Mouse (Mus musculus) hematopoietic stem cell, adult 5-6 weeks (primary cell): ENCODE results near the gene Ppdpf. TPM values are rescaled to one million over a fixed set of nuclear protein-coding genes. Genes with fewer than 3 reads are reported as not detected.

Source experiments
- ATAC-seq, 2 experiments: fragments of 125-278 bp in 1 of 2; replicated peaks in 1 of 2; 2 replicates each; pipeline ENCODE4 v1.8.0; 2016 to 2017; ENCODE audit warnings: inconsistent platforms in 2 of 2, mild to moderate bottlenecking in 2 of 2, moderate number of reproducible peaks in 2 of 2, low read depth in 1 of 2, moderate TSS enrichment in 1 of 2; ENCODE audit not compliant: low FRiP score in 2 of 2, poor library complexity in 2 of 2, severe bottlenecking in 2 of 2, insufficient read depth in 1 of 2, low TSS enrichment in 1 of 2
- total RNA-seq: library from RNA; stranded (forward); fragments of 172-1452, 232-1000 nt; gene quantifications from 2 replicates; pipeline ENCODE4 v1.2.3, GENCODE M21; 2017

Ppdpf gene
- total RNA-seq, 1 experiment from 2014 or later, result 168 TPM

DNA sequence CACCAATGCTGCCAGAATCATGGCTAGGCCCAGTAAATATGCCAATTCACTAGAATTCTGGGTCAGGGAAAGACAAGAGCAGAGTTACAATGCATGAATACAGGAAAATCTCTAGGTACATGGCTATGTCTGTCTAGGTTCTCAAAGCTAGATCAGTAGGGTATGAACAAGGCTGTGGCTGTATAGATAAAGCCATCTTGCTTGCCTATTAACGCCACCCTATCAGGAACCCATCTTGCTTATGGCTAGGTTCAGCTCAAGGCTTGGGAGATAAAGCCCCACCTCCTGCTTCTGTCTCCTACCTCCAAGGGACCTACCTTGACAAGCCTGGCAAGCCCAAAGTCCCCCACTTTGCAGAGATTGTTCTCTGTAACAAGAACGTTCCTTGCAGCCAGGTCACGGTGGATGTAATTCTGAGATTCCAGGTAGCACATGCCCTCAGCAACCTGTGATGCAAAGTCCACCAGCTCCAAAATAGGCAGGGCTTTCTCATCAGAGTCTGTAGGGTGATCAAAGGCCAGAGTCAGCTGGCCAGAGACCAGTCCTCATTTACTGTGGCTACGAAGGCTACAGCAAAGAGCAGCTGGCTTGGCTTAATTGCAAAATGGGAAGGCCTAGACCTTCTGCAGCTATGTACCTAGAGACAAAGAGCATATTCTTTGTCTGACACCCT is 9.7 kb downstream of the Ppdpf start:
- no peak for ATAC-seq

DNA sequence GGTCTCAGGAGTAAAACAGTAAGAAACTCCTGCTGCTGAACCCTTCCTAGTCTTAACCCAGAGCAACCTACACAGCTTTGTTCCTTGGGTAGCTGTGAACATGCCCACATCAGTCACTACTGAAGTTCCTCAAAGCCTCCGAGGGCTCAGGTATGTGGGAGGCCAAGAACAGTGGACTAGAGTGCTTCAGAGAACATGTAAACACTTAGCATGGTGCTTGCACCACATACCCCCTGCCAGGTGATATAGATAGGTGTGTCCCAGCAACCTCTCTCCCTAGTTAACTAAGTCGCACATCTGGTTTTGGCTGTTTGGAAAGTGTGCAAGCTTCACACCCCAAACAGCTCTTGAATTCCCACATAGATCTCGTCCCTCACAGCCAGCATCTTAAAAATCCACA is 14.6 kb downstream of the Ppdpf start:
- no peak for ATAC-seq

DNA sequence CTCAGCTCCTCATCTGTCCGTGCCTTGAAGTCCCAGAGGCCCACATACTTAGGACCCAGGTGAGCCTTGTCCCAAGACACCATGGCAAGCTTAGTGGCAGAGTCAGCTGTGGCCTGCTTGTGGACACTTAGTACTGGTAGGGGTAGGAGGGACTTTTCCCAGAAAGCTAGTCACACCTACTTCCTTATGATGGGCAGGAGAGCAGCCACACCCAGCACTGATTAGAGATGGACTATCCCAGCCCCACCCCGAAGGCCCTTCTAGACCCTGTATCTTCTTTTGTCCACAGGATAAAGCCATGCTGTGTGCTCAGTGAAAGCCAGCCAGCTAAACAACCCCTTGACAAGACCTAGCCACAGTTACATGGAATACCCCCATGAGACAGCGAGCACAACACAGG is 15.4 kb downstream of the Ppdpf start, which contains the start of gene Ptk6:
Ptk6 (minus strand) TSS at position 368 of the 400 bp plus-strand sequence.
- ATAC-seq, result no peak

DNA sequence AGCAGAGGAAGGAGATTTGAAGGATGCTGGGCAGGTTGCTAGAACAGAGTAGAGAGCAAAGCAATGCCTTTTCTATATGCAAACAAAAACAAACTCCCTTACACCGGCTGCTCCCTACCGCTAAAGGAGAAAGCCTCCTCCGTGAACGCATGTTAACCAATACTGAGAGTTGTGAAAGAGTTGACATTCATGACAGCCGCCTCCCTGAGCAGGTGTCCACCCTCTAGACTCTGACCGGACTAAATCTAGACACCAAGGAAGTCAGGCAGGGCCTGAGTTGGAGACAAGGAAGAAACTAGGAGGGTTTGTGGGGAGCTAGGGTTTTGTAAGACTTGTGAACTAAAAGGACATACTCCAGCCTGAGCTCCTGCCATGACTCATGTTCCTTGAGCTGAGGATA is 15.8 kb downstream of the Ppdpf start:
- ATAC-seq, result no peak

DNA sequence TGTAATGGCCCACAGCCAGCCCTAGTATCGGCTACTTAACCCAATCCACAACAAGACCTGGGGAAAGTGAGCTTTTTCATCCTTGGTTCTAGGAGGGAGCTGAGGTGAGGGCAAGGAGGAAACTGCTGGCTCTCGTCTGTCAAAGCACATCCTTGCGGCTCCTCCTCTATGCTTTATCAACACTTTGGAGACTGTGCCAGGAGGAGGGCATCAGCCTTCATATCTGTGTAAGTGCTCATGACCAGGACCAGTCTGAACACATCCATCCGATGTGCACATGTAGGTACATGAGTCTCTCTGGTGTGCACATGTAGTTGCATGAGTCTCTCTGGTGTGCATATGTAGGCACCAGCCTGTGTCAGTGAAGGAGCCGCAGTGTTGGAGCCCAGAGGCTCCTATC is 18.6 kb downstream of the Ppdpf start:
- ATAC-seq, result no peak

DNA sequence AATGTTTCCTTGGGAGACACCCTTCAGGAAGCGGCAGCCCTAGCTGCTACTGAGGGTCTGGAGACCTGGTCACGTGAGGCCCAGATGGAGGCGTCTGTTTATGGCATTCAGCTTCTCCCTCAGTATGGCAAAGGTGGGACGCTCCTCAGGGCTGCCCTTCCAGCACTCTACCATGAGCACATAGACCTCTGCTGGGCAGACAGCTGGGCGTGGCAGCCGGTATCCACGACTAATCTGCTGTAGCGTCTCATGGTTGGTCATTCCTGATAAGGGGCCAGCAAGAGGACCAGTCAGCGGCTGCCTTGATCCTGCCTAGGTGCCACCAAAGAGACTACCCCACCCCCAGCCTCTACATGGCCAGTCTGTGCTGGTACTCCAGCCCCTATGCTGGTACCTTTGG is 19.1 kb downstream of the Ppdpf start:
- ATAC-seq, result no peak

DNA sequence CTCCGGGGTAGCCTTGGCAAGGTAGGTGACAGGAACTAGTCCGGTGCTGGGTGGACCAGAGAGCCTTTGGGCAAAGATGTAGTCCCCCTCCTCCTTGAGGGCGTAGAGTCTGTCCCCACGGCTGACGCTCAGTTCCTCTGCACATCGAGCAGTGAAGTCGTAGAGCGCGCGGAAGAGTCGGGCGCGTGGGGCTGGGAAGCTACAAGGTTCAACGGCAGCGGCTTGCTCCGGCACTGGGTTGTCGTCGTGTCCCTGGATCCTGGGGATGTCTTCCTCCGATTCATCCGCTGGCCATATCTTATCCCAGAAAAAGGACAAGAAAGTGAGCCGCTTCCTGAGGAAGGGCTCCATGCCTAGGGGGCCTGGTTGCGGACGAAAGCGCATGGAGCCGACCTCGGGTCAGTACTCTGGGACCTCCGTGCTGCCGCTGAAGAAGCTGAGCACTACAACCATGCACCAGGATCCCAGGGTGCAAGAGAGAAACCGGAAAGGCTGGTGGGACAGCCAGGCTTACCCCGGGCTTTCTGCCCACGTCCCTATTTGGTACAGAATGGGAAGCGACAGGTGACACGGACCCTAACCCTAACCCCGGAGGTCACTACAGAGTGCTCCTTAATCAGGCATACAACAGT is 25.5 kb downstream of the Ppdpf start:
- peak; percentile 46 to 47; a peak in 3 of 4 replicates for ATAC-seq

DNA sequence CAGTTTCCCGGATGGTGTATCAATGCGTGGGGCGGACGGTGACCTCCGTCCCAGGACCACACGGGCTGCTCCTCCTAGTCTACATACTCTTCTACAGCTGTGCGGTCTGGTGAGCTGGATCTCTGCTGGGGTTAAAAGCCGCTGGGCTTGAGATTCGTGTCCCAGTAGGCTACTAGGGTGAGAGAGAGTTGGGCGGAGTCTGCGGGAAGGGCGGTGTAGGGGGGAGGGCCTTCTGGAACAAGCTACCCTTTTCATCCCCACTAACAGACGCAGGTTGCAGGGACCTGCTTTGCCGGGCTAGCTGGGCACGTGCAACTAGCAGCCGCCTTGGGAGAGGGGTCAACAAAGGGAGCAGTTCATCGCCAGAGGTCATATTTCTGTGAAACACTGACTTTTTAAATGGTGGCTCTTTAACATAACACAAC is 26.0 kb downstream of the Ppdpf start, which contains the start of gene Srms:
Srms (minus strand) TSS at position 165 of the 425 bp plus-strand sequence.
- peak; percentile 82 to 89 for ATAC-seq

DNA sequence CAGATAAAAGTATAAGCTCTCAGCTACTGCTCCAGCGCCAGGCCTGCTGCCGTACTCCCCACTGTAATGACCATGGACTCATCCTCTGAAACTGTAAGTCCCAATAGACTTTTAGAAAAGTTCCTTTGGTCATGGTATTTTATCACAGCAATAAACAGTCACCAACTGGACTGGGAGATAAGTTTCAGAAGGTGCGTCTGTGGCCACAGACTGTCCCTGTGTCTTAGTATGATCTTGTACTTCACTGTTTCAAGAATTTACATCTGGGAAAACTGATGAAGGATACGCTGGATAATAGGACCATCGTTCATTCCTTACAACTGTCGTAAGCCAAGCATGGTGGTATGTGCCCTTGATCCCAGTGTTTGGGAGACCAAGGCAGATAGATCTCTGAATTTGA is 29.0 kb downstream of the Ppdpf start:
- ATAC-seq, result no peak

DNA sequence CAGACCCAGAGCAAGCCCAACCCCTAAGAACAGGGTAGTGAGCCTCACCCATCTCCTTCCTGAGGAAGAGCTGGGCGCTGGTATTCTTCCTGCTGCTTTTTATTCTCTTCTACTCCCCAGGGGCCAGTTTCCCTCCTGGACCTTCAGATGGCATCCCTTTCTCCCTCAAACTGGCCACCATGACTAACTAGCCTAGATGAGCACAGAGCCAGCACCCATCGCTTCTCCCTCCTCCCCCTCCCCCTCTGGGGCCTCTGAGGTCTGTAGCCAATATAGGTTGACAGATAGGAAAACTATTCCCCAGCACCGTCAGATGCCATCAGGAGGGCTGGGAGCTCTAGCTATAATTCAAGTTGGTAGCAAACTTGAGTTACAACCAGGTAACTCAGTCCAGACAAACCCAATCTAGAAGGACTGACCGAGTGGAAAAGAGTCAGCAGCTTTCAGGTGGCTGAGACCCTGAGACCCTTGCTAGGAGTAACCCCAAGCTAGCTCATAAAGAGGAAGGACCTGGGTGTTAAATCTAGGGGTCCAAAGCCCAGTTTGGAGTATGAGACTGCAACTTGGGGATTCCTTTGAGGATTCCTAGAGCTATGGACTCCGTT is 31.9 kb downstream of the Ppdpf start:
- no peak for ATAC-seq

DNA sequence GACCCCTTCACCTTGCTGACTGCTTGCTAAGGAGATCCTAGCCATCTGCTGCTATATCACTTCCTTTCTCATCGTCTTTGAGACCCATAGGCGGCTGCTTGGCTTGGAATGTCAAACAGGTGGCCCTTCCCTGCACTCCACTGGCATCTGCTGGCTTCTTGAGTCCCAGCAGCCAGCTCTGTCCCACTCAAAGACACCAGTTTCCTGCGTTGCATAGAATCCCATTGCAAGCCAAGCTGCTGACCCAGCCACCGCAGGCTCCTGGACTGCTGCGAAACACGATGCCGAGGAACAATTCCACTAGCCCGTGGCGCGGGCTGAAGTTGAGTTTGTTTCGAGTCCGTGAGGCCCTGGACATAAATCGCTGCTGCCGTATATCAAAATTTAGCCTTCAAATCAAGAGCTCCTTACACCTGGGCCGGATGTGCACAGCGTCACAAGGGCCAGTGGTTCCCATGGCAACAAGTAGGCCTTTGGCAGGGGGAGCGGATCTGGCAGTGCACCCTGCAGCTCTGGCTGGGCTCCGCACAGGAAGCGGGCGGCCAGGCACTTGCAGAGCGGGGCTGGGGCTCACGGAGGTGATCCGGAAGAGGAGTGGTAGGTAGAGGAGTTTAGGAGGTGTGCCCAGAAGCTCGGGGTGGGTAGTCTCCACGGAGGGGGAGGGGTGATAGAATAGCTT is 32.6 kb downstream of the Ppdpf start, which contains the start of gene Fndc11:
Fndc11 (plus strand) TSS at position 476 of the 679 bp plus-strand sequence.
- ATAC-seq, result peak; percentile 99 to 100

DNA sequence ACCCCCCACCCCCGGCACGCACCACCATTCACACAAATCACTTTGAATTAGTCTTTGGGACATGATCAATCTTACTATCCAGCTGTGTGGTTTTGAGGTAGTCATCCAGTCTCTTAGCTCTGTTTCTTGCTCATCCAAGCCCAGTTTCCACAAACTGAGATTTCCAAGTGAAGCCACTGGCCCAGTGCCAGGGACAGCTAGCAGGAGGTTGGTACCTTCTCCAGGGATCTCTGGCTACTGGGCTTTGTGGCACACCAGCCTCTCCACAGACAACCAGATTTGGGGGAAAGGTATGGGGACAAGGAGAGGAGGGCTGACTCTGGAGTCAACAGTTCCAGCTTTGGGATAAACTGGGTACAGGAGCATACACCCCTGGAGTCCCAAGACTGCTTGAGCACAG is 33.3 kb downstream of the Ppdpf start:
- no peak for ATAC-seq

DNA sequence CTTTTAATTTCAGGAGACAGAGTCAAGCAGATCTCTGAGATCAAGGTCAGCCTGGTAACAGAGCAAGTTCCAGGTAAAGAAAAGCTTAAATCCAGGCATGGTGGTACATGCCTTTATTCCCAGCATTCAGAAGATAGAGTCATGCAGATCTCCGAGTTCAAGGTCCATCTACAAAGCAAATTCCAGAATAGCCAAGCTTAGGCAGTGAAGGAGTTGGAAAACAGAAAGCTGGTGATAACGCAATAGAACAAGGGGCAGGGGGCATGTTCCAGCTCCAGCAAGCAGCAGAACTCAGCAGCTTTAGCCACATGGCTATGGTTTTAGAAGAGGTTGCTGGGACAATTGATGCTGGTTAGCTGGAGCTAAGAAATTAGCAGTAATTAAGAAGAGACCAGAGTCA is 37.9 kb downstream of the Ppdpf start:
- ATAC-seq, result no peak

DNA sequence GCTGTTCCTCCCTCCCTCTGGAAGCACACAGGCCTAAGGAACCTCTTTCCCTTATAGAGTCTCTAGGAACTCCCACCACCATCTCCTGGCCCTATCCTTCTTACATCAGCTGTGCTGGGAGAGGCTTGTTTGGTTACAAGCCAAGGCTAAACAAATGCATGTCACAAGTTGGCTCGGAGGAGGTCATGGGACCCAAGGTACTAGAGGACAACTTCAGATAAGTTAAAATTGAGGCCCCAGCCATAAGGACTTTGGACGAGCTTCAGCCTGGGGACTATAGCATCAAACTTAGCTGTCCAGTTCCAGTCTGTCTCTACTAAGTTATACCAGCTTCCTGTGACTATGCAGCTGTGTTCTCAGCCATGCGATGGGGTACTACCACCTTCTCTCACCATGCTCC is 40.1 kb downstream of the Ppdpf start:
- no peak for ATAC-seq

DNA sequence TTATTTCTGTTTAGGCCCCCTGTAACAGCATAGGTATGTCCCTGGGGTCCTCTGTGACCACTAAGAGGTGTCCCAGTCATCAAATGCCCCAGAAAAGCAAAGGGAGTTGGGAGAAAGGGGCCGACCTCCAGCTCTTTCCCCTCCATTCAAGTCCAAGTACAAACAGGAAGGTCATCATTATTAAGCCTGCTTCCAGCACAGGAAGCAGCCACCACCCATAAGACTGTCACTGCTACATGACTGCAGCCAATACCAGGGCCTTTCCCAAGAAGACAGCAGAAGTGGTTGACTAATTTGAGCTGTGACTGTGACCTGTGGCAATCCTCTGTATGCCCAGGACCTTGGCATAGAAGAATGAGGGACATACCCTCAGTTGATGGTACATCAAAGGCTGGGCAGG is 41.3 kb downstream of the Ppdpf start:
- no peak for ATAC-seq

DNA sequence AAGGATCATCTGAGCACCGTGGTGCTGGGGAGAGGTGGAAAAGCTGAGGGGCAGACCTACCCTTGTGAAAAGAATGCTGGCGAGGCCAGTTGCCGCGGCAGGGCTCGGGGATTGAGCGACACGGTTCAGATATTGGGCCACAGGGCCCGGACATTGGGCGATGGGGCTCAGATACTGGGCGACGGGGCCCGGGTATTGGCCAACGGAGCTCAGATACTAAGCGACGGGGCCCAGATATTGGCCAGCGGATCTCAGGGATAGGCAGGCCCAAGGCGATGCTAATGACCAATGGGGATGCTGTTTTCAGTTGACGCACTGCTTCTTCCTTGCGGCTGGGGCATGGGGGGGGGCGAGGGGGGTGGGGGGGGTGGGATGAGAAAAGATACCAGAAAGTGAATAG is 44.1 kb downstream of the Ppdpf start:
- ATAC-seq, result no peak

DNA sequence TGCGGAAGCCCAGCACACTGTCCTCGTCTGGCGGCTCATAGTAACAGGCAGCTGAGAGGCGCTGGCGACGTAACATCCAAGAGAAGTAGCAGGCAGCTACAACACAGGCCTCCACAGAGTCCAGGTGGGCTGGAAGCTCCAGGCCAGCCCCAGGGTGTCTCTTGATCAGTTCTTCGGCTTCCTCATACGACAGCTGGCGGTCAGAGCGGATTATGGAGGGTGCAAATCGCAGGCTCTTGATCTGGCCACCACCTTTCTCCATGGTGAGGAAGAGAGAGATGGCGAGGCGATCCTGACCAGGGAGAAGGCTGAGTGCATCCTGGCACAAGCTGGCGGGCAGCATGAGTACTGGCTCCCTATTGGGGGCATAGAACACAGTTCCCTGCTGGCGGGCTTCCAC is 46.4 kb downstream of the Ppdpf start:
- no peak for ATAC-seq

DNA sequence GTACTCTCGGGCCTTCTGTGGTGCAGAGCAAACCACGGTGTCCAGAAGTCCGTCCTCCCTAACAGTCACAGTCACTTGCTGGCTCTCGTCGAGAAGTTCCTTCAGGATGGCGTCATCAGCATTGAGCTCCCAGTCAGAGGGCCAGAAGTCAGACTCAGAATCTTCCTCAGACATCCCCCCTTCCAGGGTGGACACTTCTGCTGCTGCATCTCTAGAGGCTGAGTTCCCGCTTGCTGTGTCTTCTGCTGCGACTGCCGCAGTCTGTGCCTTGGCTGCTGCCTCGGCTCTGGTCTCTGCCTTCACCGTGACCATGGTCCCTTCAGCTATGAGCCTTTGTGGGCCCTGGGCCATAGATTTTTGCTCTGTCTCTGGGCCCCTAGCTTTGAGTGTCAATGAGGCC is 47.6 kb downstream of the Ppdpf start:
- ATAC-seq, result no peak
